Mouse (Mus musculus): ENCODE results near the gene Nrgn. TPM values are rescaled to one million over a fixed set of nuclear protein-coding genes. Genes with fewer than 3 reads are reported as not detected.

The Nrgn gene
- polyA plus RNA-seq, 1 experiment from 2014 or later: 8.8 TPM

DNA sequence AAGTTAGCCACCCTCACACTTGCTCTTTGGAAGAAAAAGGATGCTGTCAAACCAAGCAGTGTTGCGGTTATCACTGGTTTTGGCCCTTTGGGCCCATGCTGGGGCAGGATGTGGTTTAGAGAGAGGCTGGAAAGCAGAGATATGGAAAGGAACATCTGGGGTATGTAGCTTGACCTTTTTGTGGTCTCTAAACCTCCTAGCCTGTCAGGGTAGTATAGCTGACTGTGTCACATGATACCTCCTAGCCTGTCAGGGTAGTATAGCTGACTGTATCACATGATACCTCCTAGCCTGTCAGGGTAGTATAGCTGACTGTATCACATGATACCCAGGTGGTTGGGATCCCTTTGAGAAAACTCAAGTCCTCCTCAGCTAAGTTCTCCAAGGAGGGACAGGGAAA lies 1.6 kb upstream of the Nrgn start:
- ATAC-seq (ENCODE audit: low read depth) (peak; percentile 69), DNase-seq (peak; percentile 29)
- Histone ChIP-seq H3K27me3 (peaks cover 30% of the 10 kb centered on the region), H3K27ac (peak overlapping the region; percentile 59; the same call in 1 of the 2 replicates), H3K36me3 (no peaks in the 10 kb centered on the region), H3K9me3 (replicated peaks) (no peaks in the 10 kb centered on the region), H3K4me2 (no peak overlapping the region), H3K4me3 (replicated peaks) (no peak overlapping the region), H3K4me1 (replicated peaks) (peaks cover 44% of the 10 kb centered on the region), H3K9ac (no peak overlapping the region)
- 15% methylated on average over 1 of the region's 1 CpGs for WGBS (ENCODE audit: insufficient replicate concordance)

DNA sequence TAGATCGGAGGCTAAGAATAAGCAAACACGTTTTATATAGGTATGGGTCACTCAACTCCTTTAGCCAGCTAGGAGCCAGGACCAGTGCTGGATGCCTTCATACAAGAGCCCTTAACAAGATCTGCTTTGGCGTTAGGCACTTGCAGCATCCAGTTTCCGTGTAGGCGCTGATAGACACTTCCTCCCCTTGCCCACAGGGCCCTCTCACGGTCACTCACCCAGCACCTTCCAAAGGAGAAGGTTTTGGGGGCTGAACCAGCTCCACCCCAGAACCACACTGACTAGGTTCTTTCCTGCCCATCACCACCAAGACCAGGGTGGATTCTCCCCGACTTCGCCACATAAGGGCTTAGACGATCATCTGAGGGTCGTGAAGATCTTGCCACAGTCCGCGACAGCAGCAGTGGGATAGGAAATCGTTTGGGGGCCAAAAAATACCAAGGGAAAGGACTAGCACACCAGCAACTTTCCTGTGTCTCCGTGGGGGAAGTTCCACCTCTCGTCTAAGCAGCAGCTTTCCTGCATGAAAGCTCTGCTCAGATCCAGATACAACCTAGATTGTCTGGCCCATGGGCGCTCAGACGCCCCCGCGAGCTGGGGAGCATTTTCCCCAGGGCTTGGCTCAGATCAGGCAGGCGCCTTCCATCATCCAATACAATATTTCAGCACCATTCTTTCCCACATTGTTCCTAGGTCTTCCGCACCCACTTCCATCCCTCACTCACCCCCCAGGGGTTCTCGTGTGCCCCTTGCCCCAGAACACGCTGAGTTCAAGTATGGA lies 763 bp downstream of the Nrgn start:
- Histone ChIP-seq H3K27ac (no peak overlapping the region), H3K4me2 (peak overlapping the region; percentile 80), H3K36me3 (no peaks in the 10 kb centered on the region), H3K4me1 (replicated peaks) (peaks cover 44% of the 10 kb centered on the region), H3K4me3 (replicated peaks) (peak overlapping the region; percentile 58), H3K9ac (peak overlapping the region; percentile 56), H3K27me3 (peaks cover 30% of the 10 kb centered on the region), H3K9me3 (replicated peaks) (no peaks in the 10 kb centered on the region)
- ATAC-seq (ENCODE audit: low read depth) (no peak), DNase-seq (no peak)
- 2% methylated on average over 23 of the region's 23 CpGs for WGBS (ENCODE audit: insufficient replicate concordance)

DNA sequence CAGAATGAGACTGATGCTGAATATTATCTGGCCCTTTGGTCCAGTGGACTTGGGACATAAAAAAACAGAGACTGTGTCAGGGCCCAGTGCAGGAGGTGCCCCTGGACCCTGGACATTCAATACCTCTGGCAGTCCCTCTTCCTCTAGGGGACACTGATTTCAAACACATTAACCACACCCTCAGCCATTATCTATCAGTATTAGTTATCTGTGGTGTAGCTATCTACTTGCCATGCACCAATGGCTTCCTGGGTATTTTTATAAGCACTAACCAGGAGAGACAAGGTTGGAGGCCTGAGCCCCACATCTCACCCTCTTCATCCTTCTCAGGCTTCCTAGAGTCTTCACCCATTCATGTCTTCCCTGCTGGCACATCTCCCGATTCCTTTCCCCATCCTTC lies 2.3 kb downstream of the Nrgn start:
- H3K4me2 ChIP-seq: no peak overlapping the region
- H3K36me3 ChIP-seq: no peaks in the 10 kb centered on the region
- peaks cover 47% of the 10 kb centered on the region for H3K4me1 ChIP-seq (replicated peaks)
- no peak overlapping the region for H3K27ac ChIP-seq
- H3K9ac ChIP-seq: no peak overlapping the region
- DNase-seq (no peak), ATAC-seq (ENCODE audit: low read depth) (no peak)
- no peaks in the 10 kb centered on the region for H3K9me3 ChIP-seq (replicated peaks)
- peaks cover 41% of the 10 kb centered on the region for H3K27me3 ChIP-seq
- H3K4me3 ChIP-seq (replicated peaks): no peak overlapping the region
- 51% methylated on average over 1 of the region's 1 CpGs for WGBS (ENCODE audit: insufficient replicate concordance)

DNA sequence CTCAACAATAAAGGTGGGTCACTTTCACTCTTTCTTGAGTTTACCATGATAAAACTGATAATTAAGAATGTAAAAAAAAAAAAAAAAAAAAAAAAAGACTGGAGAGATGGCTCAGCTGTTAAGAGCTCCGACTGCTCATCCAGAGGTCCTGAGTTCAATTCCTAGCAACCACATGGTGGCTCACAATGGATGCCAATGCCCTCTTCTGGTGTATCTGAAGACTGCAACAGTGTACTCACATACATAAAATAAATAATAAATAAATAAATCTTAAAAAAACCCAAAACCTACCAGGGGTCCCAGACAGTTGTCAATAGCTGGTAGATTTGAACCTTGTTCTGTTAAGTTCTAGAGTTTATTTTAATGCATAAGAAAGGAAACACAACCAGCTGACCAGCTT lies 5.8 kb downstream of the Nrgn start:
- no peak overlapping the region for H3K4me2 ChIP-seq
- H3K4me3 ChIP-seq (replicated peaks): no peak overlapping the region
- H3K9ac ChIP-seq: no peak overlapping the region
- peaks cover 30% of the 10 kb centered on the region for H3K27me3 ChIP-seq
- no peak for ATAC-seq (ENCODE audit: low read depth)
- 74% methylated on average over 1 of the region's 1 CpGs for WGBS (ENCODE audit: insufficient replicate concordance)
- H3K9me3 ChIP-seq (replicated peaks): no peaks in the 10 kb centered on the region
- H3K36me3 ChIP-seq: no peaks in the 10 kb centered on the region
- H3K27ac ChIP-seq: no peak overlapping the region
- DNase-seq: no peak
- H3K4me1 ChIP-seq (replicated peaks): peaks cover 27% of the 10 kb centered on the region

DNA sequence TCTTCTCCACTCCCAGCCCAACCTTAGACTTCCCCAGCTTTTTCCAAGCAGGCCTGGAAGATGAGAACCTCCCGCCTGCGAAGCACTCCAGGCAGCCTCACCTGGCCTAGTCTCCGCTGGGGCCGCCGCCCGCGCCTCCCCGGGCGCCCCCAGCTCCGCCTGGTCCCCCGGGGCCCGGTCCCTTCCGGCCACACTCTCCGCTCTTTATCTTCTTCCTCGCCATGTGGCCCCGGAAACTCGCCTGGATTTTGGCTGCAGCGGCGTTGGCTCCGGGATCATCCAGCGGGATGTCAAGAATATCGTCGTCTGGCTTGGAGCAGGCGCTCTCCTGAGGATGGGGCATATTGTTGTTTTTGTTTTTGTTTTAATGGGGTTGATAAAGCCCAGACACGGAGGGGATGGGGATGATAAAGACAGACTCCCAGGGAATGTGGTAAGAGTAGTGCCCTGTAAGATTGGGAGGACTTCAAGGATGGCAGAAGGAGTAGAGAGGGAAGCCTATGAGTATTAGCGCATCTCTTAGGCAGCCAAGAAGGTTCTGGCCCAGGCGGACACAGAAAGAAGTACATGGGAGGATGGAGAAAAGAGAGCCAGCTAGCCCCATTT lies 6.8 kb downstream of the Nrgn start:
- Histone ChIP-seq H3K4me1 (replicated peaks) (peaks cover 20% of the 10 kb centered on the region), H3K27me3 (peaks cover 22% of the 10 kb centered on the region), H3K27ac (no peak overlapping the region), H3K4me3 (replicated peaks) (no peak overlapping the region), H3K36me3 (no peaks in the 10 kb centered on the region), H3K4me2 (no peak overlapping the region), H3K9ac (no peak overlapping the region), H3K9me3 (replicated peaks) (no peaks in the 10 kb centered on the region)
- no peak for ATAC-seq (ENCODE audit: low read depth)
- 59% methylated on average over 27 of the region's 27 CpGs for WGBS (ENCODE audit: insufficient replicate concordance)
- no peak for DNase-seq

DNA sequence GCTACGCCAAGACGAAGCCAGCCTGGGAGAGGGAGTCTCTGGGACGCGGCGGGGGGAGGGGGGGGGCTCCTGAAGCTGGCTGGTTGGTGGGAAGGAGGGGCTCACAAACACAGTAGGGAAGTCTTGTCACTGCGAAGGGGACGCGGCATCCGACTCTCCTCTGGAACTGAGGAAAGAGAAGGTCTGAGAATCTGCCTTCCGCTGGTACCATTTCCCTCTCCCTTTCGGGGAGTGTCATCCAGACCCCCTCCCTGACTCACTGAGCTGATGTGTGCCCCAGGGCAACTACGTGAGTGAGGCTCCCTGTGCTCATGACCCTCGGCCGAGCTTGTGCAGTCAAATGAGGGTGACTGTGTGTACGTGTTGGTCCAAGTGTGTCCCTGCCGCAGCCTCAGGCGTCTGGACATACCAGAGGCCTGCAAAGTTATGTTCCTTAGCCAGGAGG lies 7.5 kb downstream of the Nrgn start:
- WGBS (ENCODE audit: insufficient replicate concordance): 37% methylated on average over 17 of the region's 17 CpGs
- Histone ChIP-seq H3K9ac (no peak overlapping the region), H3K9me3 (replicated peaks) (no peaks in the 10 kb centered on the region), H3K4me3 (replicated peaks) (peak overlapping the region; percentile 54), H3K4me1 (replicated peaks) (peaks cover 20% of the 10 kb centered on the region), H3K27me3 (peaks cover 14% of the 10 kb centered on the region), H3K4me2 (peak overlapping the region; percentile 71), H3K27ac (no peak overlapping the region), H3K36me3 (no peaks in the 10 kb centered on the region)
- ATAC-seq (ENCODE audit: low read depth) (0 out of 2 replicates have a peak, but pooled peaks have one; percentile 14), DNase-seq (no peak)

DNA sequence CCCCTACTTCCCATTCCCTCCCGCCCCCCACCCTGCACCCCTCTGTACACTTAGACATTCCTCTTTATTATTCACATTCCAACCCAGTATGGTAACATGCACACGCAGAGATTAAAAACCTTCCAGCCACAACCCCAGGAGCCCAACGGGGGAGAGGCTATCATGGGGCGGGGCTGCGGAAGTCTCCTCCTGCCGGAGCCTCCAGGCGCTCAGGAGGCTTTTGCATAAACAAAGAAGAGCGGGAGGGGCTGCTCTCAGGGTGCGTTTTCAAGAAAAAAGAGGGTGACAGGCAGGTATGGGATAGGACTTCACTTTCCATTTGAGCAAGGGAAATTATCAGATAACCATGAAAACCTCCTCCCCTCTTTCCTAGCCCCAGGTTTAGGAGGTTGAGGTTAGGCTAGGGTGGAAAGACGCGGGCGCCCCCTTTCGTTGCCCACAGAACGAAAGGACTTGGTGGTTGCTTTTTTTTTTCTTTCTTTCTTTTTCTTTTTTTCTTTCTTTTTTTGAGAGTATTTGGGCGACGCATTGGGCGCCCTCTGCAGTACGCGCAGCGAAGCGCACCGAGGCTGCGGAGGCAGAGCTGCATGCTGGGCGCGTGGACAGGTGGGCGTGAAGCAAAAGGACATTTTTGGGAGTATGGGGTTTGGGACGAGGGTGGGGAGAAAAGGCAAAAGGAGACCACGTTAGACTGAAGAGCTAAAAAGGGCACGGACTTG lies 8.1 kb downstream of the Nrgn start:
- Histone ChIP-seq H3K4me3 (replicated peaks) (peak overlapping the region; percentile 54), H3K36me3 (no peaks in the 10 kb centered on the region), H3K27ac (no peak overlapping the region), H3K9ac (peak overlapping the region; percentile 31; the same call in 1 of the 2 replicates), H3K4me2 (peak overlapping the region; percentile 71), H3K27me3 (peaks cover 13% of the 10 kb centered on the region), H3K4me1 (replicated peaks) (peaks cover 20% of the 10 kb centered on the region), H3K9me3 (replicated peaks) (no peaks in the 10 kb centered on the region)
- 3% methylated on average over 29 of the region's 29 CpGs for WGBS (ENCODE audit: insufficient replicate concordance)
- ATAC-seq (ENCODE audit: low read depth): peak; percentile 70
- DNase-seq: peak; percentile 43

DNA sequence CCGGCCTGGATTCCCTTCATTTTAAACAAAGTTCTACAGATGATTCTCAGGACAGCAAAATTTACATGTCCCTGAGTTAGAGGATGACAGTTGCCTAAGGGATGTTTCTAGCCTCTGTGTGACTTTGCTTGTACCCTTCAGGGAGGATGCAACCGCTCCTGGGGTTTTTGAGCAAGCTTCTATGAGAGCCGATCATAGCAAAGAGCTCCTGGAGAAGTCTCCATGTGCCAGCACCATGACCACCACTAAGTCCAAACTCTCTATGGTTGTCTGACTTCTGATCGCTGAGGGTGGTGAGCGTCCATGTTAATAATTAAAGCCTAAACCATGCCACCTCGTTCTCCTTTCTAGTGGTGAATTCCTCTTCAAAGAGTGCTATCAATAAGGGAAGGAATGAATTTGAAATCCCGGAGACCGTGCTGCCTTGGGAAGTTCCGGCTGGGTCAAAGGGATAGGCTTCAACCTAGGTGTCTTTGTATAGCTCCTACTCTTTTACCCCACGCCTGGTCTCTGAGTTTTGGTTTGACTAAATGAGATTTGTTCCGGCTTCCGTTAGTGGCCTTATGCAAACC lies 8.7 kb downstream of the Nrgn start:
- ATAC-seq (ENCODE audit: low read depth) (no peak), DNase-seq (no peak)
- Histone ChIP-seq H3K27ac (no peak overlapping the region), H3K4me2 (peak overlapping the region; percentile 71), H3K27me3 (peaks cover 13% of the 10 kb centered on the region), H3K9me3 (replicated peaks) (no peaks in the 10 kb centered on the region), H3K9ac (no peak overlapping the region), H3K4me3 (replicated peaks) (peak overlapping the region; percentile 54), H3K4me1 (replicated peaks) (peaks cover 20% of the 10 kb centered on the region), H3K36me3 (no peaks in the 10 kb centered on the region)
- 49% methylated on average over 12 of the region's 12 CpGs for WGBS (ENCODE audit: insufficient replicate concordance)

DNA sequence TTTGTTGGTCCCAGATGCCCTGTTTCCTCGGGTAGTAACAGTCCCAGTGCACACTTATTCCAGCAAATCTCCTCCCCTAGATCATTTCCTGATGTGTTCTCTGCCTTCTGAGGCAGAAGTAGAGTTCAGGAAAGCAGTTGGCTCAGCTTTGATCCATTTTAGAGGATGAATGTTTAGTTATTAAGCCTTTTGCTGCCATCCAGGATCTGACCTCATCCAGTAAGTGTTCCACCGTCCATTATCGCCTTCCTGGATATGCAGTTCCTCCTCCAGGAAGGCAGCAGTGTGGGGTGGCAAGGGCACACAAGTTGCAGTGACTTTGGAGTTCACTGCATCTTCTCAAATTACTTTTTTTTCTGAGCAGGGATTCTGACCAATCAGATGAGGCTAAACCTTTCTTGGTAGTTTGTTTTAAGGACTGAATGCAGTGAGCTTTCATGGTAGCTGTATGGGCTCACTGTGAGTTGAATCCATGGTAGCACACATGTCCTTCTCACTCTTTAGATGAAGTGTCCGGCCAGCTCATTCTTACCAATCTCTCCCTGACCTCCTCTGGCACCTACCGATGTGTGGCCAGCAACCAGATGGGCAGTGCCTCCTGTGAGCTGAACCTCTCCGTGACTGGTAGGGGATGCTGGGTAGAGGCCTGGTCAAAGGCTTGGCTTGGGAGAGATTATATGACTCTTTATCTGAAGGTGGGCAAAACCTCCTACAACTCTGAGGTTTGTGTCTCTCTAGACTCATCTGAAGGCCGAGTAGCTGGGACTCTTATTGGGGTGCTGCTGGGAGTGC lies 10.7 kb downstream of the Nrgn start:
- Histone ChIP-seq H3K4me2 (no peak overlapping the region), H3K4me1 (replicated peaks) (peaks cover 20% of the 10 kb centered on the region), H3K27ac (no peak overlapping the region), H3K36me3 (no peaks in the 10 kb centered on the region), H3K9me3 (replicated peaks) (no peaks in the 10 kb centered on the region), H3K27me3 (peaks cover 17% of the 10 kb centered on the region), H3K4me3 (replicated peaks) (no peak overlapping the region), H3K9ac (no peak overlapping the region)
- 50% methylated on average over 7 of the region's 7 CpGs for WGBS (ENCODE audit: insufficient replicate concordance)
- ATAC-seq (ENCODE audit: low read depth): no peak
- DNase-seq: no peak

DNA sequence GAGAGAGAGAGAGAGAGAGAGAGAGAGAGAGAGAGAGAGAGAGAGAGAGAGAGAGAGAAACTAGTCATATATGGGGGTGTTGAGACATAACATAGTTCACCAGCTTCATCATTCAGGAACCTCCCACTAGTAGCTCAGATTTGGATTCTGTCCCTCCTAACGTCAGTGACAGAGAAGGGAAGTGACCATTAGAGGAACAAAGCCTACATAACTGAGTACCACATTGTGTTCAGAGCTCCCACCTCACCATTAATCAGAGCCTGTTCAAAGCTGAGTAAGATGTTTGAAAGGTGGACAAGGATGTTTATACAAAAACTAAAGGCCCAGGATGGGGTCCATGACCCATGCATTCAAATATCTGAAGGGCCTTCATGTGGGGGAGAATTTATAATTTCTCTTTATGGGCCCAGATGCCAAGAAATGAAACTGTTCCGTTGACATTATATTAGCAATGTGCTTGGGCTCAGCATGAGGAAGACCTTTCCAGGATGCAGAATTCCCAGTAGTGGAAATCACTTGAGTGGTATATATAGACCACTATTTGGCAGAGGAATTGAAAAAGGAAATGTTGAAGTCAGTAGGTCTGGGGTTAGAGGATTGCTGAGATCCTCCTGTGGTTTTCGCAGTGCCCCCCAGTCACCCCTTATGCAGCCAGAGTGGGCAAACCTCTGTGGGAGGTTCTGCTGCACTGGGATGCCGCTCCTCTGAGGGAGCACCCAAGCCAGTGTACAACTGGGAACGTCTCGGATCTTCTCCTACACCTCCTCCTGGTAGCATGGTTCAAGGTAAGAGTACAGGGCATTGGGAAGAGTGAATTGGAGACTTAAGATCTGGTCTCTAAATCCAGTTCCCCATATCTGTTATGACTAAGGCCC lies 11.8 kb downstream of the Nrgn start:
- Histone ChIP-seq H3K4me2 (no peak overlapping the region), H3K27ac (no peak overlapping the region), H3K4me3 (replicated peaks) (no peak overlapping the region), H3K27me3 (peaks cover 10% of the 10 kb centered on the region), H3K9me3 (replicated peaks) (no peaks in the 10 kb centered on the region), H3K36me3 (no peaks in the 10 kb centered on the region), H3K4me1 (replicated peaks) (peaks cover 20% of the 10 kb centered on the region), H3K9ac (no peak overlapping the region)
- 69% methylated on average over 6 of the region's 6 CpGs for WGBS (ENCODE audit: insufficient replicate concordance)
- ATAC-seq (ENCODE audit: low read depth) (no peak), DNase-seq (no peak)
